Mouse (Mus musculus) kidney, postnatal 0 days (tissue): ENCODE measurements around the gene Mageh1. TPM values are rescaled to one million over a fixed set of nuclear protein-coding genes. Genes with fewer than 3 reads are reported as not detected.
A peak's percentile ranks its signal among the peaks of the same experiment; 100 is the strongest.
"Not testable (repeated sequence)": the region's sequence is repeated elsewhere in the genome, so short reads cannot be mapped to it uniquely, and the experiment has no call there.

Source experiments
- ATAC-seq: fragments of 200-750 bp; cut with Nextera tagmentation; replicated peaks from 2 replicates; pipeline ENCODE4 v1.8.0; 2017; ENCODE audit warnings: low read depth, moderate number of reproducible peaks, moderate TSS enrichment, moderate library complexity; ENCODE audit not compliant: low FRiP score
- DNase-seq: peaks from one replicate; pipeline ENCODE4 v3.0.0-alpha.2; 2016; ENCODE audit warnings: low spot score
- H3K27ac ChIP-seq: fragments of 300-500 bp; sonication (generic); 2 replicates; pipeline ENCODE4 v1.5.1; 2014; ENCODE audit warnings: mild to moderate bottlenecking
- H3K27me3 ChIP-seq: fragments of 300-500 bp; sonication (generic); 2 replicates; pipeline ENCODE4 v1.6.1; 2014; ENCODE audit warnings: low read length, mixed read lengths; ENCODE audit not compliant: insufficient read depth
- H3K36me3 ChIP-seq: fragments of 300-500 bp; sonication (generic); 2 replicates; pipeline ENCODE4 v1.6.1; 2014; ENCODE audit warnings: low read length, mixed read lengths; ENCODE audit not compliant: insufficient read depth
- H3K4me1 ChIP-seq: fragments of 300-500 bp; sonication (generic); replicated peaks from 2 replicates; pipeline ENCODE4 v1.6.1; 2014; ENCODE audit warnings: antibody characterized with exemption, low read length, mixed read lengths; ENCODE audit not compliant: insufficient read depth
- H3K4me2 ChIP-seq: fragments of 300-500 bp; sonication (generic); 2 replicates; pipeline ENCODE4 v1.6.1; 2014; ENCODE audit warnings: mild to moderate bottlenecking, low read length, moderate library complexity, mixed read lengths
- H3K4me3 ChIP-seq: fragments of 300-500 bp; sonication (generic); replicated peaks from 2 replicates; pipeline ENCODE4 v1.5.1; 2014; ENCODE audit warnings: low read depth, low read length
- H3K9ac ChIP-seq: fragments of 300-500 bp; sonication (generic); 2 replicates; pipeline ENCODE4 v1.6.1; 2014; ENCODE audit warnings: low read depth, low read length
- H3K9me3 ChIP-seq: fragments of 300-500 bp; sonication (generic); replicated peaks from 2 replicates; pipeline ENCODE4 v1.6.1; 2016; ENCODE audit warnings: low read length, inconsistent platforms, mixed read lengths
- CTCF ChIP-seq: IDR thresholded peaks from 2 replicates; pipeline ENCODE4 v1.5.1; 2016; ENCODE audit warnings: antibody characterized with exemption, low read depth, mild to moderate bottlenecking, moderate library complexity
- WGBS: fragments of 180-500 bp; shearing (Covaris S2); extraction: QIAGEN DNeasy Blood & Tissue Kit; methylation state at CpG from one replicate; pipeline ENCODE4 v1.1.7; 2014; 5-methylcytosine and 5-hydroxymethylcytosine counted together
- polyA plus RNA-seq: library from polyadenylated mRNA; unstranded; fragments of >200 nt; fragmentation: Nextera tagmentation; extraction: Ambion mirVana; gene quantifications from 2 replicates; pipeline ENCODE4 v1.2.1, GENCODE M21; 2015

The Mageh1 gene
- polyA plus RNA-seq = 57.8 and 60.9 TPM in 2 replicates

- peak; percentile 35; the same call in 1 of the 2 replicates for TF ChIP-seq CTCF
- H3K27ac ChIP-seq = peak within 1 kb of the TSS; percentile 80
- ATAC-seq (peak; percentile 94), DNase-seq (peak; percentile 88)
- no peaks in the 10 kb centered on the region for H3K27me3 ChIP-seq
- peak within 1 kb of the TSS; percentile 49 for H3K4me3 ChIP-seq
- H3K9me3 ChIP-seq = no peaks in the 10 kb centered on the region
- peak within 1 kb of the TSS; percentile 61 for H3K9ac ChIP-seq
- H3K4me2 ChIP-seq = peak within 1 kb of the TSS; percentile 61
- no peaks in the 10 kb centered on the region for H3K4me1 ChIP-seq
- H3K36me3 ChIP-seq = no peaks in the 10 kb centered on the region
- 30% methylated on average over 49 of the region's 49 CpGs for WGBS
Measured at GRCm38 (mm10) chrX:153037087-153037971, at the start of gene Mageh1. Mageh1 (minus strand) TSS chrX:153037575.

GRCm38 (mm10) chrX:153037972-153038744 lies 783 bp upstream of the Mageh1 start:
- not testable (repeated sequence) for H3K9ac ChIP-seq, H3K9me3 ChIP-seq, H3K27me3 ChIP-seq, H3K36me3 ChIP-seq, DNase-seq, H3K4me1 ChIP-seq
- peak overlapping the region; percentile 61; the same call in 1 of the 2 replicates for H3K4me2 ChIP-seq
- 27% methylated on average over 7 of the region's 22 CpGs for WGBS
- H3K27ac ChIP-seq = peak overlapping the region; percentile 80
- ATAC-seq = peak; percentile 82
- peak overlapping the region; percentile 49; the same call in 1 of the 2 replicates for H3K4me3 ChIP-seq

- DNase-seq, H3K4me3 ChIP-seq, H3K27me3 ChIP-seq, ATAC-seq, H3K4me1 ChIP-seq, H3K9ac ChIP-seq, H3K4me2 ChIP-seq, H3K36me3 ChIP-seq, H3K27ac ChIP-seq, H3K9me3 ChIP-seq: not testable (repeated sequence)
Measured at GRCm38 (mm10) chrX:153031547-153031946, 5.8 kb downstream of the Mageh1 start.

- not testable (repeated sequence) for H3K9ac ChIP-seq, H3K27me3 ChIP-seq, ATAC-seq, H3K4me1 ChIP-seq, H3K4me2 ChIP-seq, H3K27ac ChIP-seq, H3K4me3 ChIP-seq, H3K36me3 ChIP-seq, H3K9me3 ChIP-seq, DNase-seq
- 75% methylated on average over 2 of the region's 3 CpGs for WGBS
Measured at GRCm38 (mm10) chrX:153025709-153026108, 11.7 kb downstream of the Mageh1 start.

GRCm38 (mm10) chrX:153025255-153025654 lies 12.1 kb downstream of the Mageh1 start:
- ATAC-seq, H3K4me2 ChIP-seq, H3K4me1 ChIP-seq, H3K9ac ChIP-seq, H3K9me3 ChIP-seq, H3K27ac ChIP-seq, H3K27me3 ChIP-seq, H3K4me3 ChIP-seq, H3K36me3 ChIP-seq, DNase-seq: not testable (repeated sequence)
- no CpG with 5 or more reads among the region's 3 CpGs for WGBS

- Histone ChIP-seq H3K4me2 (peak overlapping the region; percentile 67), H3K36me3 (no peaks in the 10 kb centered on the region), H3K27ac (no peak overlapping the region), H3K9ac (peak overlapping the region; percentile 50; the same call in 1 of the 2 replicates), H3K4me3 (peak overlapping the region; percentile 51), H3K9me3 (no peaks in the 10 kb centered on the region), H3K4me1 (no peaks in the 10 kb centered on the region), H3K27me3 (no peaks in the 10 kb centered on the region)
- no peak for ATAC-seq
- TF ChIP-seq CTCF = no peak
- no peak for DNase-seq
- 36% methylated on average over 9 of the region's 9 CpGs for WGBS
Measured at GRCm38 (mm10) chrX:153007685-153008047, 29.7 kb downstream of the Mageh1 start.
